Mouse (Mus musculus): ENCODE data around the gene Gm49321. TPM values are rescaled to one million over a fixed set of nuclear protein-coding genes. Genes with fewer than 3 reads are reported as not detected.

The Gm49321 gene
- polyA plus RNA-seq, 1 experiment from 2014 or later: 24.3 TPM

Other genes with a start within 250 kb of the Gm49321 start
- gene Hif1a, start 36.3 kb upstream of the Gm49321 start, polyA plus RNA-seq (2015; fragmentation: Nextera tagmentation; extraction: Ambion mirVana): 88.3 and 89.2 TPM in 2 replicates
- gene Snapc1, start 26.8 kb downstream of the Gm49321 start, polyA plus RNA-seq (2015; fragmentation: Nextera tagmentation; extraction: Ambion mirVana): 40.4 and 41.6 TPM in 2 replicates
- gene Syt16, start 60.0 kb downstream of the Gm49321 start, polyA plus RNA-seq (2015; fragmentation: Nextera tagmentation; extraction: Ambion mirVana): 55.0 and 66.8 TPM in 2 replicates